Mouse (Mus musculus): ENCODE results near the gene Chaf1a. TPM values are rescaled to one million over a fixed set of nuclear protein-coding genes. Genes with fewer than 3 reads are reported as not detected.

The Chaf1a gene
- polyA plus RNA-seq, 1 experiment from 2014 or later: 24.0 TPM

DNA sequence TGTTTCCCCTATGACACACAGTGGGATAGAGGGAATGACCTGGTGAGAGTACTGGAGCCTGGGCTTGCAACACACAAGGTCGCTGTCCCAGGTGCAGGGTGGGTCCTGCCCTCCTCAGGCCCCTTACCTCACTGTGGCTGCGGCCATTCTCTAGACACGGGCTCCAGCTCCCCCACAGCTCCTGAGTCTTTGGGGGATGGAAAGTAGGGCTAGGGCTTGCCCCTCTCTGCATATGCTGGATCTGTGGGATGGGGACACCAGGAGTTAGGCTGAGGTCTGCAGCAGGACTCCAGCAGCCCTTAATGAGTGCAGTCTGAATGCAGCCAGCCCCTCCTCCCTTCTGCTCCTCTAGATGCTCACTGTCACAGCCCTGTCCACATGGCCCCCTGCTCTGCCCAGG lies 72.5 kb downstream of the Chaf1a start:
- ATAC-seq (ENCODE audit: low read depth): no peak
- Histone ChIP-seq H3K4me2 (ENCODE audit: low read depth, low read length) (no peak overlapping the region), H3K27me3 (ENCODE audit: control insufficient read depth, insufficient read depth, low read depth, low read length) (peaks cover 4% of the 10 kb centered on the region), H3K36me3 (ENCODE audit: control insufficient read depth, insufficient read depth, low read length) (no peaks in the 10 kb centered on the region), H3K4me1 (replicated peaks; ENCODE audit: control insufficient read depth, insufficient read depth, low read length) (peaks cover 3% of the 10 kb centered on the region), H3K9ac (ENCODE audit: low read length) (no peak overlapping the region), H3K4me3 (ENCODE audit: low read length) (no peak overlapping the region), H3K9me3 (ENCODE audit: control insufficient read depth, low read length) (no peaks in the 10 kb centered on the region), H3K27ac (ENCODE audit: low read length) (no peak overlapping the region)
- 80% methylated on average over 3 of the region's 3 CpGs for WGBS

GRCm38 (mm10) chr17:56116193-56116592 lies 76.0 kb downstream of the Chaf1a start:
- peaks cover 9% of the 10 kb centered on the region for H3K4me1 ChIP-seq (replicated peaks; ENCODE audit: control insufficient read depth, insufficient read depth, low read length)
- no peaks in the 10 kb centered on the region for H3K9me3 ChIP-seq (ENCODE audit: control insufficient read depth, low read length)
- WGBS: 70% methylated on average over 10 of the region's 10 CpGs
- peaks cover 33% of the 10 kb centered on the region for H3K27me3 ChIP-seq (ENCODE audit: control insufficient read depth, insufficient read depth, low read depth, low read length)
- H3K4me3 ChIP-seq (ENCODE audit: low read length): no peak overlapping the region
- H3K27ac ChIP-seq (ENCODE audit: low read length): no peak overlapping the region
- H3K4me2 ChIP-seq (ENCODE audit: low read depth, low read length): no peak overlapping the region
- no peak overlapping the region for H3K9ac ChIP-seq (ENCODE audit: low read length)
- no peaks in the 10 kb centered on the region for H3K36me3 ChIP-seq (ENCODE audit: control insufficient read depth, insufficient read depth, low read length)
- ATAC-seq (ENCODE audit: low read depth): no peak

DNA sequence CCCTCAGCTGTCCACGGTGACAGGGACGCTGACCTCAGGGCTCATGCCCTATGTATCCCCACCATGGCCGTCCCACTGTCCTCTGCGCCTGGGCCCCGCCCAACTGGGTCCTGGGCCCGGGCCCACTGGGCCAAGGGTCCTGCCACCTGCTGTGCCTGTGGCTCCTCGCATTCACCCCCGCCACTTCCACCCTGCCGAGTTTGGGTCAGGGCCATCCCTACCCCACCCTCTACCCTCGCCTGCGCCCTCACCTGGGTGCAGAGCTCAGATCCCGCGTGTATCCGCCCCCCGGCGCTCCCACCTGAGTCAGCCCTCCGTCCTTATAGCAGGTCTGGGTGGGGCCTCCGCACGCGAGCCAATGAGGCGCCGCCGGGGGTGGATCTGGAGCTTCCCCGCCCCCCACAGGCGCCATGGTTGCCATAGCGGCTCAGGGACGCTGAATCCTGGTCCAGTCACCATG lies 77.0 kb downstream of the Chaf1a start, which contains the start of gene Plin5:
Gene Plin5, minus strand, starts transcription at position 346 of the 460 bp plus-strand sequence.
- Histone ChIP-seq H3K27me3 (ENCODE audit: control insufficient read depth, insufficient read depth, low read depth, low read length) (peaks cover 44% of the 10 kb centered on the region), H3K27ac (ENCODE audit: low read length) (no peak within 1 kb of the TSS), H3K4me2 (ENCODE audit: low read depth, low read length) (peak within 1 kb of the TSS; percentile 59), H3K9ac (ENCODE audit: low read length) (peak within 1 kb of the TSS; percentile 31), H3K36me3 (ENCODE audit: control insufficient read depth, insufficient read depth, low read length) (no peaks in the 10 kb centered on the region), H3K4me3 (ENCODE audit: low read length) (peak within 1 kb of the TSS; percentile 40), H3K4me1 (replicated peaks; ENCODE audit: control insufficient read depth, insufficient read depth, low read length) (peaks cover 9% of the 10 kb centered on the region), H3K9me3 (ENCODE audit: control insufficient read depth, low read length) (peaks cover 3% of the 10 kb centered on the region)
- under 1% methylated on average over 27 of the region's 27 CpGs for WGBS
- peak; percentile 68 for ATAC-seq (ENCODE audit: low read depth)

DNA sequence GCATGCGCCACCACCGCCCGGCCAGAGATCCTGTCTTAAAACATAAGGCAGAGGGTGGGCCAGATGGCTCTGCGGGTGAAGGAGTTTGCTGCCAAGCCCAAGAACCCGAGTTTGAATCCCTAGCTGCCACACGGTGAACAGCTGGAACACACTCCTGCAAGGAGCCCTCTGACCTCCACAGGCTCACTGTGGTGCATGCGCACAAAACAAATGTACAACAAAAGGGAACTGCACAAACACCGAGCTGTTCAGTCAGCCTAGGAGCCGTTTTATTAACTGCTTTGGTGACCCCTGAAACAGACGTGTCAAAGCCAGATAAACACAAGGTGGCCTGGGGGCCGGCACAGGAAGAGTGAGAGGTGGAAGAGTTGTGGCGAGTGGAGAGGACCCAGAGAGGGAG lies 79.2 kb downstream of the Chaf1a start:
- Histone ChIP-seq H3K36me3 (ENCODE audit: control insufficient read depth, insufficient read depth, low read length) (no peaks in the 10 kb centered on the region), H3K4me2 (ENCODE audit: low read depth, low read length) (no peak overlapping the region), H3K9me3 (ENCODE audit: control insufficient read depth, low read length) (peaks cover 8% of the 10 kb centered on the region), H3K4me1 (replicated peaks; ENCODE audit: control insufficient read depth, insufficient read depth, low read length) (peaks cover 14% of the 10 kb centered on the region), H3K9ac (ENCODE audit: low read length) (no peak overlapping the region), H3K27me3 (ENCODE audit: control insufficient read depth, insufficient read depth, low read depth, low read length) (peaks cover 54% of the 10 kb centered on the region), H3K4me3 (ENCODE audit: low read length) (no peak overlapping the region), H3K27ac (ENCODE audit: low read length) (no peak overlapping the region)
- WGBS: 30% methylated on average over 12 of the region's 12 CpGs
- no peak for ATAC-seq (ENCODE audit: low read depth)

GRCm38 (mm10) chr17:56119981-56120880 lies 80.0 kb downstream of the Chaf1a start:
- H3K9me3 ChIP-seq (ENCODE audit: control insufficient read depth, low read length): peaks cover 8% of the 10 kb centered on the region
- WGBS: 2% methylated on average over 66 of the region's 66 CpGs
- no peak for ATAC-seq (ENCODE audit: low read depth)
- no peaks in the 10 kb centered on the region for H3K36me3 ChIP-seq (ENCODE audit: control insufficient read depth, insufficient read depth, low read length)
- no peak overlapping the region for H3K27ac ChIP-seq (ENCODE audit: low read length)
- peak overlapping the region; percentile 16; the same call in 1 of the 2 replicates for H3K4me3 ChIP-seq (ENCODE audit: low read length)
- peaks cover 59% of the 10 kb centered on the region for H3K27me3 ChIP-seq (ENCODE audit: control insufficient read depth, insufficient read depth, low read depth, low read length)
- H3K9ac ChIP-seq (ENCODE audit: low read length): no peak overlapping the region
- peak overlapping the region; percentile 34 for H3K4me2 ChIP-seq (ENCODE audit: low read depth, low read length)
- H3K4me1 ChIP-seq (replicated peaks; ENCODE audit: control insufficient read depth, insufficient read depth, low read length): peaks cover 17% of the 10 kb centered on the region

DNA sequence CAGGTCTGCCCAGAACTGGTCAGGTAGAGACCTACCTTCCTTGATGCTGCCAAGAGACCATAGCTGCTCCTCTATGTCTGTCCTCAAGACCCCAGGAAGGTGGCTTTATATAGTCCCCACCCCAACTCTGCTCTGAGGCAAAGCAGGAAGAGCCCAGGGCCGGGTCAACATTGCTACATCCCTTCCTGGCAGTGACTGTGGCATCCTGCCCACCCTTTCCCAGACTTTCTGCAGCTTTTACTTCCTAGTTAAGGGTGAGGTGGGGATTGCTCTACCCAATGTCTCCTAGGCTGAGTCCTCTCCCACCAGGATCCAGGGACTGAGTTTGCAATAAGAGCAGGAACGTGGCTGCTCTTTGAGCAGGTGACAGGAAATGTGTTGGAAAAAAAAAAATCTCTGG lies 81.6 kb downstream of the Chaf1a start, which contains the start of gene Lrg1:
Gene Lrg1, minus strand, starts transcription at position 176 of the 400 bp plus-strand sequence.
- Histone ChIP-seq H3K9me3 (ENCODE audit: control insufficient read depth, low read length) (peaks cover 8% of the 10 kb centered on the region), H3K9ac (ENCODE audit: low read length) (no peak within 1 kb of the TSS), H3K4me1 (replicated peaks; ENCODE audit: control insufficient read depth, insufficient read depth, low read length) (peaks cover 17% of the 10 kb centered on the region), H3K4me2 (ENCODE audit: low read depth, low read length) (no peak within 1 kb of the TSS), H3K27me3 (ENCODE audit: control insufficient read depth, insufficient read depth, low read depth, low read length) (peaks cover 59% of the 10 kb centered on the region), H3K36me3 (ENCODE audit: control insufficient read depth, insufficient read depth, low read length) (no peaks in the 10 kb centered on the region), H3K4me3 (ENCODE audit: low read length) (no peak within 1 kb of the TSS), H3K27ac (ENCODE audit: low read length) (no peak within 1 kb of the TSS)
- whole genome bisulfite sequencing: 40% methylated on average over 2 of the region's 2 CpGs
- ATAC-seq (ENCODE audit: low read depth): no peak

Other genes with a start within 250 kb of the Chaf1a start
- gene Zfp119a, start 161.5 kb upstream of the Chaf1a start, polyA plus RNA-seq (2015; fragmentation: Nextera tagmentation; extraction: Ambion mirVana): 9.1 and 10.7 TPM in 2 replicates
- 15.4 and 17.3 TPM in 2 replicates for gene Zfp959, start 148.3 kb upstream of the Chaf1a start, polyA plus RNA-seq (2015; fragmentation: Nextera tagmentation; extraction: Ambion mirVana)
- gene Zfp119b, start 90.9 kb upstream of the Chaf1a start, polyA plus RNA-seq (2015; fragmentation: Nextera tagmentation; extraction: Ambion mirVana): 6.1 and 8.3 TPM in 2 replicates
- gene Ebi3, start 87.8 kb upstream of the Chaf1a start, polyA plus RNA-seq (2015; fragmentation: Nextera tagmentation; extraction: Ambion mirVana): 2.0 and 2.8 TPM in 2 replicates
- 25.5 and 27.3 TPM in 2 replicates for gene Yju2, start 81.3 kb upstream of the Chaf1a start, polyA plus RNA-seq (2015; fragmentation: Nextera tagmentation; extraction: Ambion mirVana)
- gene Shd, start 70.0 kb upstream of the Chaf1a start, polyA plus RNA-seq (2015; fragmentation: Nextera tagmentation; extraction: Ambion mirVana): 6.8 and 7.3 TPM in 2 replicates
- gene Fsd1, start 53.9 kb upstream of the Chaf1a start, polyA plus RNA-seq (2015; fragmentation: Nextera tagmentation; extraction: Ambion mirVana): 4.5 and 6.8 TPM in 2 replicates
- 25.4 and 27.9 TPM in 2 replicates for gene Stap2, start 34.9 kb upstream of the Chaf1a start, polyA plus RNA-seq (2015; fragmentation: Nextera tagmentation; extraction: Ambion mirVana)
- 80.1 and 86.2 TPM in 2 replicates for gene Mpnd, start 34.7 kb upstream of the Chaf1a start, polyA plus RNA-seq (2015; fragmentation: Nextera tagmentation; extraction: Ambion mirVana)
- gene Sh3gl1, start 3.8 kb upstream of the Chaf1a start, polyA plus RNA-seq (2015; fragmentation: Nextera tagmentation; extraction: Ambion mirVana): 158 and 166 TPM in 2 replicates
- 38.8 and 41.6 TPM in 2 replicates for gene Ubxn6, start 34.6 kb downstream of the Chaf1a start, polyA plus RNA-seq (2015; fragmentation: Nextera tagmentation; extraction: Ambion mirVana)
- 95.2 and 96.7 TPM in 2 replicates for gene Hdgfl2, start 39.2 kb downstream of the Chaf1a start, polyA plus RNA-seq (2015; fragmentation: Nextera tagmentation; extraction: Ambion mirVana)
- gene Plin4, start 69.4 kb downstream of the Chaf1a start, polyA plus RNA-seq (2015; fragmentation: Nextera tagmentation; extraction: Ambion mirVana): 0.15 and 0.28 TPM in 2 replicates
- 1.3 and 2.1 TPM in 2 replicates for gene Plin5, start 77.2 kb downstream of the Chaf1a start, polyA plus RNA-seq (2015; fragmentation: Nextera tagmentation; extraction: Ambion mirVana)
- gene Lrg1, start 81.6 kb downstream of the Chaf1a start, polyA plus RNA-seq (2015; fragmentation: Nextera tagmentation; extraction: Ambion mirVana): 0.59 and 1.4 TPM in 2 replicates
- 1.2 and 1.7 TPM in 2 replicates for gene Sema6b, start 99.9 kb downstream of the Chaf1a start, polyA plus RNA-seq (2015; fragmentation: Nextera tagmentation; extraction: Ambion mirVana)
- 15.5 and 17.3 TPM in 2 replicates for gene Tnfaip8l1, start 122.0 kb downstream of the Chaf1a start, polyA plus RNA-seq (2015; fragmentation: Nextera tagmentation; extraction: Ambion mirVana)
- 93.0 and 110 TPM in 2 replicates for gene Mydgf, start 143.5 kb downstream of the Chaf1a start, polyA plus RNA-seq (2015; fragmentation: Nextera tagmentation; extraction: Ambion mirVana)
- gene Dpp9, start 178.5 kb downstream of the Chaf1a start, polyA plus RNA-seq (2015; fragmentation: Nextera tagmentation; extraction: Ambion mirVana): 38.7 and 41.4 TPM in 2 replicates
- 11.0 and 12.1 TPM in 2 replicates for gene Fem1a, start 216.4 kb downstream of the Chaf1a start, polyA plus RNA-seq (2015; fragmentation: Nextera tagmentation; extraction: Ambion mirVana)
- gene Ticam1, start 236.3 kb downstream of the Chaf1a start, polyA plus RNA-seq (2015; fragmentation: Nextera tagmentation; extraction: Ambion mirVana): 5.5 and 5.7 TPM in 2 replicates